Mouse (Mus musculus) kidney, postnatal 10 days (tissue): ENCODE data around the gene Nudt9.
A peak's percentile ranks its signal among the peaks of the same experiment; 100 is the strongest.

Experiments
- DNase-seq: peaks from one replicate; pipeline ENCODE4 v3.0.0; 2021; ENCODE audit warnings: mixed read lengths

The Nudt9 gene

GRCm38 (mm10) chr5:104085366-104085765 lies 39.3 kb downstream of the Nudt9 start:
- DNase-seq: no peak

GRCm38 (mm10) chr5:104089751-104090150 lies 43.6 kb downstream of the Nudt9 start:
- no peak for DNase-seq

- DNase-seq: no peak
Measured at GRCm38 (mm10) chr5:104095416-104096077, 49.4 kb downstream of the Nudt9 start.

- peak; percentile 60 for DNase-seq
Measured at GRCm38 (mm10) chr5:104096078-104096938, 50.2 kb downstream of the Nudt9 start.

DNA sequence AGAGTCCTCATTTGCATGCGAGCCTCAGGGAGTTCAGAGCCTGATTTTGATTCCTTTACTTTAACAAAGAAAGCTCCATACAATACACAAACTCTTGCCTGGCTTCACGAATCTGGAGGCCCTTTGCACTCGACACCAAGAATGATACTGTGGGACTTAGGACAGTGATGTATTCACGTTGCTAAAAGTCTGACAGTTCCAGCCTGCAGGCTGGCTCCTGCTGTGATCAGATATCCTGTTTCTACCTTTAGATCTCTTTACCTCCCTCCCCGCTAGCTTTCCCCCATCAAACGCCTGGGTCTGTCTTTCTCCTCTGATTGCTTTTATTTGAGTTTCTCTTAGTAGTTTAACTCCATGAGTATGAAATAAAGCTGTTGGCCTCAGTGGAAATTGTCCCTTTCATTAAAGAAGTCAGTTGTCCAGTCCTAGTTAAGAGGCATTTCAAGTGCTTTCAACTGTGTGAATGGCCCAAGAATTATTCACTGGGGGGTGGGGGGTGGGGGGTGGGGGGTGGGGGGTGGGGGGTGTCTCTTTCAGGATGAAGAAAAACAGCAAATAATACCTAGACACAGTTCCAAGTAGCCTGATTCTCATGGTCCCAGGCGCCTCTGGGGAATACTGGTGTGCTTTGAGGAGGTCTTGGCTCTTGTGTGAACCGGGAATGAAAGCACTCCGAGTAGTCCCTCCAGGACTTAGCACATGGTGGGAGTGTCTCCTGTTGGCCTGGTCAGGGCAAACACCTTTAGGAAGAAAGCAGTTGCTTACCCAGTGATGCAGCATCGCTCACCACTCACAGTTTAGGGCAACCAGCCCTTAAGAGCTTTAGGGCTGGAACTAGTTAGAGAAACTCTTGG lies 55.8 kb downstream of the Nudt9 start:
- DNase-seq: no peak

DNA sequence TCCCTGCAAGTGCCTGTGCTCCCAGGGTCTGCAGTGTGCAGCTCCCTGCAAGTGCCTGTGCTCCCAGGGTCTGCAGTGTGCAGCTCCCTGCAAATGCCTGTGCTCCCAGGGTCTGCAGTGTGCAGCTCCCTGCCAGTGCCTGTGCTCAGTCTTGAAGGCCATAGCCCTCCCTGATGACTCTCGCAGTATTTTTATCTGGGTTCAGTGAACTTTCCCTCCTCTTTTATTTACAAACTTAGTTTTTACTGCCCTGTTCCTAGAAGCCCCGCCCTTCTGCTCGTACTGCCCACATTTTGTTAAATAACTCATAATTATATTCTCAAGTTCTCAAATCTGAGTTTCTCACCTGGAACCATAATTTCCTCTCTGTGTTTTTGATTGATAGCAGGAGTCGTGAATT lies 57.1 kb downstream of the Nudt9 start:
- DNase-seq: no peak

DNA sequence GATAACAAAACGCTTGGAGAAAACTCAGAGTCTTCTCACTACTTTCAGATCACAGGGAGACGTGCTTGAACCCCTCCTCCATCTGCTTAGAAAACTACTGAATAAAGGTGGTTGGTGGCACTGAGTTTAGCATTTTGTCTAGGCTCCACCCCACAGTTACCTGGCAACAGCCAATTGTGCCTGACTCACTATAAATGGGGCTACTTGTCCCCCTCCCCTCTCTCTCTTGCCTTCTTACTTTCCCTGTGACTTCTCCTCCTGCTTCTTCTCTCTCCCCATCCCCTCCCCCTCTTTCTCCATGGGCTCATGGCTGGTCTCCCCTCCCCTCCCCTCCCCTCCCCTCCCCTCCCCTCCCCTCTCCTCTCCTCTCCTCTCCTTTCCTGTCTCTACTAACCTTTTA lies 58.0 kb downstream of the Nudt9 start:
- no peak for DNase-seq

DNA sequence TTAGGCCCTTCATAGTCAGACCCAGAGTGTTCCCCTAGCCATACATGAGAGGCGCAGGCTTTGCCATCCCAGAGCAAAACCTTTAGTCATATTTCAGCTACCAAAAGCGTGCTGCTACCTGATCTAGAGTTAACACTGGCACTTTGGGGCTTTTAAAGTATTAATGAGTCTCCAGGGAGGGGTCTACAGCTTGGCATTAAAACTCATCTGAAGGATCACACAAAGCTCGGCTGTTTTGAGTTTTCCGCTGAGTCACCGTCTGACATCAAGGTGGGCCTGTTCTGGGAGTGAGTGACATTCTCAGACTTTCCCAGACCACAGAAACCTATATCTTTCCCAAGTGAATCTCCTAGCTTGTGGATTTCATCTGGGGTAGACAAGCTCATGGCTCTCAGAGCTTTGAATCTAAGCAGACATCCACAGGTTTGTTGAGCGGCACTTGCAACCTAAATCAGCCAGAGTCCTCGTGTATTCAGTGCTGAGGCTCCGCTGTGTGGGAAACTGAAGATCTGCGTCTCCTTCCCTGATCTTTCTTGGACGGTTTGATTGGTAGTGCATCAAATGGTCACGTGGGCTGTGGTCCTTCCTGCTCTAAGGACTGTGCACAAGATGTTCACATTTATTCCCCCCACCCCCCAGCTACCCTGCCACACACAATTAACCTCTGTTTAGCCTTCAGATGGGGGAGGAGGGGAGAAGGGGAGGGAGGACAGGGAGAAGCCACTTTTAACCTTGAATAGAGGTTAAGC lies 62.2 kb downstream of the Nudt9 start:
- DNase-seq: no peak

DNA sequence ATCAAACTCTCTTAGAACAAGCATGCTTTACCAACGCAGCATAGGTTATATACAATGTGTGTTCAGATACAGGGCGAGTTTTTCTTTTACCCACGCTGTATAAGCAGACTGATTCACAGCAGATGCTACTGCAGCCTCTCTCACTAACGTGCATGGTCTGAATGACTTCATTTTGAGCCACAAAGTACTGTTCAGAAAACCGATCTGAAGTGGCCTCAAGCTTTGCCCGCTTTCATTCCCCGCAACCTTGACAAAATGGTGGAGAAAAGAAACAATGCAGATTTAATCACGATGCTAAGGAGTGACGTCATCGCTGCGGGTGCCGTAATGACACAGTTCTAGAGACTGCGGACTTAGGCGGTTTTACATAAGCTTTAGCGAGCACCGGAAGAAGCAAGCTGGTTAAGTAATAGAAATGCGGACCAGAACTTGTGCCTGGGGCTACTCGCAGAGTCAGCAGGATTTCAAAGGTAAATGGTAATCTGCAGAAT lies 62.8 kb downstream of the Nudt9 start:
- no peak for DNase-seq

- peak; percentile 45 for DNase-seq
Measured at GRCm38 (mm10) chr5:104109516-104109915, 63.4 kb downstream of the Nudt9 start.

DNA sequence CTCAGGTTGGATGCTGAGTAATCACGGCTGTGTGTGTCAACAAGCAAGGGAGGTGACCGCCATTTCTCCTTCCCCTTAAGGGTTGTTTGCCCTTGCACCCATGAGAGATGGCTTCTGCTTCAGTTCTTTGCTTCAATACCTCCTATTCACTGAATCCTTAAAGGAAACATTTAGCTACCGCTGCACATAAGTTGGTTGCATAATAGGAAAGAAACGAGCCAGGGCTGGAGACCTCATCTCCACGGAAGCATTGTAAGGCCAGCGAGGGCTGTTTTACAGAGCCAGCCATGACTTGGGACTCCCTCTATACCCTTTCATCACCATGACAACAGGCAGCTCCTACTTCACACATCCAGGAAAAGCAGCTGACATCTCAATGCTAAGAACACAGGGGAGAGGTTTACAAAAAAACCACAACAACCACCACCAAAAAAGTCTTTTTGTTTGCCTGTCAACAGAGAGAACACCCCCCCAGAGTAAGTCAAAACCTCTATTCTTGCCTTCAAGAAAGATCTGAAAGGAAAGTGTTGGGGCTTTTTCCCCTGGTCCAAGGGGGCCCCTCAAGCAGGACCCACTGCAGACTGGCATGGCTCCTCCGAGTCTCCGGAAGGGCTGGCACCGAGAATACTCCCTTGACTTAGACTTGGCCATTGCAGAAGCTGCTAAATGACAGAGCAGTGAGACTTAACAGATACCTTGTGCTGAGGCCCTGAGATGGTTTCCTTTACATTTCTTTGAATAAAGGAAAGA lies 64.2 kb downstream of the Nudt9 start:
- DNase-seq: no peak

- DNase-seq: no peak
Measured at GRCm38 (mm10) chr5:104112016-104112415, 65.9 kb downstream of the Nudt9 start.

DNA sequence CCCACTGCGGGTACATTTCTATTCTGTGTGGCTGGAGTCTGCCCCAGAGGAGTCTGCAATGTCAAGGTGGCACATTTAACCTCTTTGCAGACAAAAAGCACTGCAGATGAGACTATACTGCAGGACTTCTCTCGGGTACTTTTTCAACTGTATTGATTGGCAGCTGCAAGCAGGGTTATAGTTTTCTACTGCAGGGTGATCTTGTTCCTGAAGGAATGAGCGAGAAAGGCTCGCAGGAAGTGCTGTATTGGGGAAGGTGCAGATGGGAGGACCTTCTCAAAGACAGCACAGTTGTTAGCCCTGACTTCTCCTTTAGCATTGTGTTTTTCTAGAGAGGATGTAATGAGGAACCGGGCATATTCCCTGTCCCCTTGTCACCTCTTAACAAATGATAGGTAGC lies 66.4 kb downstream of the Nudt9 start:
- DNase-seq: no peak

DNA sequence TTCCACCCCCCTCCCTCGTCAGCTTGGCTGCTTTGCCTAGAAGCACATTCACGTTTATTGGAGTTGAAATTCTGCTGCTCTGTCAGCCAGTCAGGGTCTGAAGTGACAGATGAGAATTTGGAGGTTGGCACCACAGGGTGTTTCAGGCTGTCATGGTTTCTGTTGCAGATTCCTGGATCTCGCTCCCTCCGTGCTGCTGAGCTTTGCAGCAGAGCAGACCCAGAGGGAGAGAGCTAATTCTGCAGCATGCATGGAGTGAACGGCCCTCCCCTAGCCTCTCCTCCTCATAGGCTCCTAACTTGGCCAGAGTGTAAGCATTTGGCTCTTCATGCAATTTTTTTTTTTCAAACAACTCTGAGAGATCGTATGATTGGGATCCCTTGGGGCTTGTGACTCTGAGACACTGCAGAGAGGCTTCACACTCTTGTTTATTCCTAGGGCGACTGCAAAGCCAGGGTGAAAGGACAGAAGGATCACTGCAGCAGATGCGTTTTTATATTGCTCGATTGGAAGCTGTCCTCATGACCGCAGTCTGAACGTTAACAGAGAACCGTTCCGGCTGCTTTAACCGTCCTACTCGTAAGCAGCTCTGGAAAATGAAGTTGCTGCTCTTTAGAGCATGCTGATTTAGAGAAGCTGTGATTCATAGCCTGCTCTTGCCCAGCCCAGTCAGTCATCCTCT lies 67.5 kb downstream of the Nudt9 start, which contains the start of gene Sparcl1:
Gene Sparcl1, minus strand, starts transcription at position 243 of the 682 bp plus-strand sequence.
- peak; percentile 52 for DNase-seq
